Mouse (Mus musculus): ENCODE results near the gene Gm28051. TPM values are rescaled to one million over a fixed set of nuclear protein-coding genes. Genes with fewer than 3 reads are reported as not detected.

The Gm28051 gene
- total RNA-seq, 2 experiments from 2014 or later = not detected

- ATAC-seq (replicated peaks; ENCODE audit: low FRiP score, poor library complexity, severe bottlenecking) = no peak
Observed at GRCm38 (mm10) chr12:102695369-102696239, 62.0 kb downstream of the Gm28051 start.

GRCm38 (mm10) chr12:102691761-102692160 is 65.8 kb downstream of the Gm28051 start:
- no peak for ATAC-seq (replicated peaks; ENCODE audit: low FRiP score, poor library complexity, severe bottlenecking)

GRCm38 (mm10) chr12:102691180-102691579 is 66.4 kb downstream of the Gm28051 start:
- no peak for ATAC-seq (replicated peaks; ENCODE audit: low FRiP score, poor library complexity, severe bottlenecking)

- no peak for ATAC-seq (replicated peaks; ENCODE audit: low FRiP score, poor library complexity, severe bottlenecking)
Observed at GRCm38 (mm10) chr12:102689773-102690563, 67.6 kb downstream of the Gm28051 start.

GRCm38 (mm10) chr12:102686321-102686720 is 71.2 kb downstream of the Gm28051 start:
- ATAC-seq (replicated peaks; ENCODE audit: low FRiP score, poor library complexity, severe bottlenecking) = no peak

GRCm38 (mm10) chr12:102685523-102685931 is 72.0 kb downstream of the Gm28051 start:
- no peak for ATAC-seq (replicated peaks; ENCODE audit: low FRiP score, poor library complexity, severe bottlenecking)

- no peak for ATAC-seq (replicated peaks; ENCODE audit: low FRiP score, poor library complexity, severe bottlenecking)
Observed at GRCm38 (mm10) chr12:102684720-102685386, 72.7 kb downstream of the Gm28051 start.

- ATAC-seq (replicated peaks; ENCODE audit: low FRiP score, poor library complexity, severe bottlenecking) = no peak
Observed at GRCm38 (mm10) chr12:102683979-102684378, 73.6 kb downstream of the Gm28051 start.

- no peak for ATAC-seq (replicated peaks; ENCODE audit: low FRiP score, poor library complexity, severe bottlenecking)
Observed at GRCm38 (mm10) chr12:102683438-102683837, 74.1 kb downstream of the Gm28051 start.

- ATAC-seq (replicated peaks; ENCODE audit: low FRiP score, poor library complexity, severe bottlenecking) = no peak
Observed at GRCm38 (mm10) chr12:102682722-102683299, 74.8 kb downstream of the Gm28051 start.

GRCm38 (mm10) chr12:102682085-102682484 is 75.5 kb downstream of the Gm28051 start:
- ATAC-seq (replicated peaks; ENCODE audit: low FRiP score, poor library complexity, severe bottlenecking) = no peak

GRCm38 (mm10) chr12:102681590-102681989 is 76.0 kb downstream of the Gm28051 start:
- ATAC-seq (replicated peaks; ENCODE audit: low FRiP score, poor library complexity, severe bottlenecking) = no peak

GRCm38 (mm10) chr12:102678820-102679219 is 78.7 kb downstream of the Gm28051 start:
- ATAC-seq (replicated peaks; ENCODE audit: low FRiP score, poor library complexity, severe bottlenecking) = no peak

GRCm38 (mm10) chr12:102677089-102677488 is 80.5 kb downstream of the Gm28051 start:
- ATAC-seq (replicated peaks; ENCODE audit: low FRiP score, poor library complexity, severe bottlenecking) = no peak

GRCm38 (mm10) chr12:102674556-102674955 is 83.0 kb downstream of the Gm28051 start:
- no peak for ATAC-seq (replicated peaks; ENCODE audit: low FRiP score, poor library complexity, severe bottlenecking)

GRCm38 (mm10) chr12:102674123-102674522 is 83.4 kb downstream of the Gm28051 start:
- no peak for ATAC-seq (replicated peaks; ENCODE audit: low FRiP score, poor library complexity, severe bottlenecking)

GRCm38 (mm10) chr12:102672857-102673839 is 84.4 kb downstream of the Gm28051 start:
- no peak for ATAC-seq (replicated peaks; ENCODE audit: low FRiP score, poor library complexity, severe bottlenecking)

GRCm38 (mm10) chr12:102672176-102672575 is 85.4 kb downstream of the Gm28051 start:
- ATAC-seq (replicated peaks; ENCODE audit: low FRiP score, poor library complexity, severe bottlenecking) = no peak

- no peak for ATAC-seq (replicated peaks; ENCODE audit: low FRiP score, poor library complexity, severe bottlenecking)
Observed at GRCm38 (mm10) chr12:102670848-102671247, 86.7 kb downstream of the Gm28051 start.
